Mouse (Mus musculus): ENCODE data around the gene Plekhh2. TPM values are rescaled to one million over a fixed set of nuclear protein-coding genes. Genes with fewer than 3 reads are reported as not detected.
A peak's percentile ranks its signal among the peaks of the same experiment; 100 is the strongest.

Plekhh2 gene
- total and polyA plus RNA-seq, 2 experiments from 2014 or later = 1.2 to 3.1 TPM

DNA sequence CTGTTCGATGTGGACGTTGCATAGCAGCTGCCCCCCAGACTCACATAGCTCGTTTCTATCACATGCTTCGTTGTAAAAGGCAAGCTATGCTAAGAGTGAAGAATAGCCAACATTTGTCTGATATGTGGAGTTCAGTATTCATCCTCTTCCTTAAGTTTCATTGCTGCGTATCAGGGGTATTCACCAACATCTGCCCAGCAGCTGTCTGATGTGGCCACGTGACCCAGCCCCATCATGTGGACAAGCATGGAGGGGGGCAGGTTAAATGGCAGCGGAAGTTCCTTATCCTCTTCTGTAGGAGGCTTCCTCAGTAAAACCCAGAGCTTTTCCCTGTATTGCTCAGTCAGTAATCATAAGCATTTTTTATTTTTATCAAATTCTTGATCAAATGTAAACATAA is 146.1 kb downstream of the Plekhh2 start:
- Histone ChIP-seq H3K4me2 (ENCODE audit: low read depth, low read length, poor library complexity, severe bottlenecking) (no peak overlapping the region), H3K4me3 (ENCODE audit: low read depth, low read length) (no peak overlapping the region), H3K36me3 (ENCODE audit: insufficient read depth, low read length) (no peaks in the 10 kb centered on the region; the same call in 1 of the 2 replicates), H3K9me3 (ENCODE audit: low read length) (no peaks in the 10 kb centered on the region), H3K9ac (replicated peaks; ENCODE audit: low read length, poor library complexity, severe bottlenecking) (no peak overlapping the region), H3K4me1 (ENCODE audit: insufficient read depth, low read length) (peaks cover 5% of the 10 kb centered on the region; the same call in 1 of the 2 replicates), H3K27me3 (ENCODE audit: insufficient read depth, low read length) (no peaks in the 10 kb centered on the region), H3K27ac (ENCODE audit: low read depth, low read length) (peak overlapping the region; percentile 43; the same call in 1 of the 2 replicates)
- ATAC-seq (ENCODE audit: low FRiP score) = no peak
- WGBS = 75% methylated on average over 7 of the region's 7 CpGs
- no peak for DNase-seq (ENCODE audit: low spot score)
- no peak for TF ChIP-seq CTCF (IDR thresholded peaks at IDR 0.05)

DNA sequence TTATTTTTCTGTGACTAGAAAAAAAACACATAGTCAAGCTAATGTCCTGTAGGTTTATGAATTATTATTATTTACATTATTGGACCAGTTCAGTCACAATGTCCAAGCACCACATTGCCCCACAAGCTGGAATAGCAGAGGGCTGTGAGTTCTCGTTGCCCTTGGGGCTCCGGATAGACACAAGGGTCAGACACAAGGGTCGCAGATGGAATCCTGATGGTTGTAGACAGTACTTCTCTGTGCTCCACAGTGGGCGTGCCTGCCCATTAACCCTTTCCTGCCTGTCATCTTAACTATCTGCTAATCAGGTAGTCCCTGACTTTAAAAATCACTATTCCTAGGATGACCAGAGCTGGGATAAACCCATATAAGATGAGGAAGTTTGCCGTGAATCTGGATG is 146.5 kb downstream of the Plekhh2 start:
- no peak for DNase-seq (ENCODE audit: low spot score)
- Histone ChIP-seq H3K27ac (ENCODE audit: low read depth, low read length) (no peak overlapping the region), H3K4me2 (ENCODE audit: low read depth, low read length, poor library complexity, severe bottlenecking) (no peak overlapping the region), H3K36me3 (ENCODE audit: insufficient read depth, low read length) (no peaks in the 10 kb centered on the region; the same call in 1 of the 2 replicates), H3K4me3 (ENCODE audit: low read depth, low read length) (no peak overlapping the region), H3K4me1 (ENCODE audit: insufficient read depth, low read length) (peaks cover 5% of the 10 kb centered on the region; the same call in 1 of the 2 replicates), H3K9me3 (ENCODE audit: low read length) (no peaks in the 10 kb centered on the region), H3K27me3 (ENCODE audit: insufficient read depth, low read length) (no peaks in the 10 kb centered on the region), H3K9ac (replicated peaks; ENCODE audit: low read length, poor library complexity, severe bottlenecking) (no peak overlapping the region)
- 55% methylated on average over 5 of the region's 5 CpGs for WGBS
- TF ChIP-seq CTCF (IDR thresholded peaks at IDR 0.05) = no peak
- ATAC-seq (ENCODE audit: low FRiP score) = no peak

DNA sequence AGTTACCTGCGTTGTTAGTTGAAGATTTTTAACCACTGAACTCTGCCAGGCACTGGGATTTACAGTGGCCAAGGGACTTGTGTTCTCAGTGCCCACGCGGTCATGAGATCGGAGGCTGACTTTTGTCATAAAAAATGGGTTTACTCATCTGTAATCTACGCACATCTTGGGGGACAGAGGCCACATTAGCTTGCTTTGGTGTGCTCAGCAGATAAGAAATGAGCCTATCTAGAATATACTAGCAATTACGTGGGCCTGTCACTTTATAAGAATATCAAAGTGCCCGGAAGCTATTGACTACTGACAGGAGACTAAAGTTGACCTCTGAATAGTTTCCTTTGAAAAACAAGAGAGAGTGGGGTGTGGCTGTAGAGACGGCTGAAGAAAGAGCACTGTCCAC is 147.3 kb downstream of the Plekhh2 start:
- 76% methylated on average over 8 of the region's 8 CpGs for WGBS
- no peak overlapping the region for H3K9ac ChIP-seq (replicated peaks; ENCODE audit: low read length, poor library complexity, severe bottlenecking)
- no peak for TF ChIP-seq CTCF (IDR thresholded peaks at IDR 0.05)

DNA sequence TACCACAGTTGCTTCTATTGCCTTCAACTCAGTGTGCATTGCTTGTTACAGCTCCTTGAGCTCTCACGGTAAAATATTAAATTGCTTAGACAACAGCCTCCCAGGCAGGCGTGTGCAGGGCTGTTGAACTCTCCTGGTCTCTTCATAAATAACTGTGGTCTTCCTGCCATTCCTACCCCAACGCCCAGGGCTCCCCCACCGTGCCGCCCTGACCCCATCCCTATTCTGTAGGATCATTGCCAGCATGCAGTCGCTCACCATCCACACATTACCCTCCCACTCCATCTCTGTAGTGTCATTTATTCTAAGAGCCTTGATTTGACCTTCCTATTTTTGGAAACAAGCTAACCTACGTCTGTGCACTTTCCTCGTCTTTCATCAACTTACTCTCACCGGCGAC is 153.4 kb downstream of the Plekhh2 start:
- DNase-seq (ENCODE audit: low spot score) (no peak), ATAC-seq (ENCODE audit: low FRiP score) (no peak)
- Histone ChIP-seq H3K4me3 (ENCODE audit: low read depth, low read length) (no peak overlapping the region), H3K4me2 (ENCODE audit: low read depth, low read length, poor library complexity, severe bottlenecking) (no peak overlapping the region), H3K4me1 (ENCODE audit: insufficient read depth, low read length) (no peaks in the 10 kb centered on the region), H3K27me3 (ENCODE audit: insufficient read depth, low read length) (no peaks in the 10 kb centered on the region), H3K9me3 (ENCODE audit: low read length) (no peaks in the 10 kb centered on the region), H3K36me3 (ENCODE audit: insufficient read depth, low read length) (no peaks in the 10 kb centered on the region), H3K27ac (ENCODE audit: low read depth, low read length) (no peak overlapping the region), H3K9ac (replicated peaks; ENCODE audit: low read length, poor library complexity, severe bottlenecking) (no peak overlapping the region)
- 65% methylated on average over 10 of the region's 10 CpGs for WGBS
- TF ChIP-seq CTCF (IDR thresholded peaks at IDR 0.05) = no peak

More for the DNA sequence above, 147.3 kb downstream of the Plekhh2 start:
- peaks cover 5% of the 10 kb centered on the region; the same call in 1 of the 2 replicates for H3K4me1 ChIP-seq (ENCODE audit: insufficient read depth, low read length)
- no peaks in the 10 kb centered on the region for H3K36me3 ChIP-seq (ENCODE audit: insufficient read depth, low read length)
- no peak overlapping the region for H3K4me2 ChIP-seq (ENCODE audit: low read depth, low read length, poor library complexity, severe bottlenecking)
- no peak for DNase-seq (ENCODE audit: low spot score)
- no peak overlapping the region for H3K27ac ChIP-seq (ENCODE audit: low read depth, low read length)
- ATAC-seq (ENCODE audit: low FRiP score) = no peak
- no peak overlapping the region for H3K4me3 ChIP-seq (ENCODE audit: low read depth, low read length)
- H3K9me3 ChIP-seq (ENCODE audit: low read length) = no peaks in the 10 kb centered on the region
- H3K27me3 ChIP-seq (ENCODE audit: insufficient read depth, low read length) = no peaks in the 10 kb centered on the region

DNA sequence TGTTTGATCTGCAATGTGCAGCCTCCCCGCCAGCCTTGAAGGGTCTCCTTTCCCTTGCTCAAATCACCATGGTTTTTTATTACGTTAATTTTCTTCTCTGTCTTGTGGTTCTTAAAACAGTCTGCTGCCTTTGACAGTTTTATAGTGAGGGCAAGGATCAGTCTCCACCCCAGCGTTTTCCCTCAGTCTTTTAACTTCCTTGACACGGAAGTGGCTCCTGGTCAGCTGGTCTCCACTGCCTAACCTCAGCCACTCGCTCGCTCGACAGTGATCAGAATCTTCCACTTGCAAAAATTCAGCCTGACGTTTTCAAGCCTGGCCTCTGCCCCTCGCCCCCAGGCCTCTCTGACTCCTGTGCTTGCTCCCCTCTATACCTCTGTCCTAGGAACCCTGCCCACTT is 154.0 kb downstream of the Plekhh2 start:
- Histone ChIP-seq H3K9me3 (ENCODE audit: low read length) (no peaks in the 10 kb centered on the region), H3K4me1 (ENCODE audit: insufficient read depth, low read length) (no peaks in the 10 kb centered on the region), H3K36me3 (ENCODE audit: insufficient read depth, low read length) (no peaks in the 10 kb centered on the region), H3K27ac (ENCODE audit: low read depth, low read length) (no peak overlapping the region), H3K4me2 (ENCODE audit: low read depth, low read length, poor library complexity, severe bottlenecking) (no peak overlapping the region), H3K4me3 (ENCODE audit: low read depth, low read length) (no peak overlapping the region), H3K27me3 (ENCODE audit: insufficient read depth, low read length) (no peaks in the 10 kb centered on the region), H3K9ac (replicated peaks; ENCODE audit: low read length, poor library complexity, severe bottlenecking) (no peak overlapping the region)
- DNase-seq (ENCODE audit: low spot score) (no peak), ATAC-seq (ENCODE audit: low FRiP score) (no peak)
- TF ChIP-seq CTCF (IDR thresholded peaks at IDR 0.05) = no peak
- 63% methylated on average over 9 of the region's 9 CpGs for WGBS

DNA sequence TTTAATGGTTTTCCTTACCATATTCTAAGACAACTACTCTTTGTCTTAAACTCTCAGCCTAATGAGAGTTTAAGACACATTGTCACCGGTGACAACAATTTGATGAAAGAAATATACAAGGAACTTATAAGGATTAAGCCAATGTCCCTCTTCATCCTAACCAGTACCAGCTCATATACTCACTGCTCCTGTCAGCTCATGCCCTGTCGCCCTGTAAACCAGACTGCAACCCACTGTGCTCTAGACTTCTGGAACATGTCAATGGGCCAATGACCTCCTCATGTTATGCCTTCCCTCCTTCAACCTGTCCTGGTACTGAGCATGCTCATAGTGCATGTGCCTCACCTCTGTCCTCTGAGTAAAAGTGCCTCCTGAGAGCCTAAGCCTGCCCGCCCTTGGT is 156.2 kb downstream of the Plekhh2 start:
- H3K9me3 ChIP-seq (ENCODE audit: low read length) = no peaks in the 10 kb centered on the region
- no peak for TF ChIP-seq CTCF (IDR thresholded peaks at IDR 0.05)
- no peak for ATAC-seq (ENCODE audit: low FRiP score)
- DNase-seq (ENCODE audit: low spot score) = no peak
- H3K27me3 ChIP-seq (ENCODE audit: insufficient read depth, low read length) = no peaks in the 10 kb centered on the region
- no peak overlapping the region for H3K4me3 ChIP-seq (ENCODE audit: low read depth, low read length)
- no peak overlapping the region for H3K9ac ChIP-seq (replicated peaks; ENCODE audit: low read length, poor library complexity, severe bottlenecking)
- H3K4me1 ChIP-seq (ENCODE audit: insufficient read depth, low read length) = no peaks in the 10 kb centered on the region
- WGBS = 94% methylated on average over 3 of the region's 3 CpGs
- no peak overlapping the region for H3K27ac ChIP-seq (ENCODE audit: low read depth, low read length)
- no peaks in the 10 kb centered on the region for H3K36me3 ChIP-seq (ENCODE audit: insufficient read depth, low read length)
- H3K4me2 ChIP-seq (ENCODE audit: low read depth, low read length, poor library complexity, severe bottlenecking) = no peak overlapping the region

Other genes with a start within 250 kb of the Plekhh2 start
- 12.2 and 24.1 TPM in 2 replicates for gene Thada, start 45.7 kb upstream of the Plekhh2 start, total RNA-seq (2014; rRNA removed)
- 2.8 and 4.3 TPM in 2 replicates for gene Thada, start 45.7 kb upstream of the Plekhh2 start, polyA plus RNA-seq (2015; fragmentation: Nextera tagmentation; extraction: Ambion mirVana)
- 18.3 and 19.6 TPM in 2 replicates for gene Dync2li1, start 114.6 kb downstream of the Plekhh2 start, total RNA-seq (2014; rRNA removed)
- gene Dync2li1, start 114.6 kb downstream of the Plekhh2 start, polyA plus RNA-seq (2015; fragmentation: Nextera tagmentation; extraction: Ambion mirVana) = 36.1 and 37.7 TPM in 2 replicates
- gene Abcg8, start 164.4 kb downstream of the Plekhh2 start, total RNA-seq (2014; rRNA removed) = not detected in 2 replicates
- gene Abcg8, start 164.4 kb downstream of the Plekhh2 start, polyA plus RNA-seq (2015; fragmentation: Nextera tagmentation; extraction: Ambion mirVana) = 0.06 TPM in 1 of 2 replicates, not detected in the other
- 2.9 and 3.0 TPM in 2 replicates for gene Abcg5, start 171.1 kb downstream of the Plekhh2 start, total RNA-seq (2014; rRNA removed)
- gene Abcg5, start 171.1 kb downstream of the Plekhh2 start, polyA plus RNA-seq (2015; fragmentation: Nextera tagmentation; extraction: Ambion mirVana) = 1.2 and 1.3 TPM in 2 replicates

Data from midbrain, postnatal 0 days (tissue).